Mouse (Mus musculus) gastrocnemius, postnatal 36 days (tissue): ENCODE measurements at regions not wholly inside any gene's neighbourhood (a gene's known extent, or its start where the extent isn't known, plus 50 kb on each side); places are given as distances from the start of the nearest gene placed in this dataset.

Source experiments
- DNase-seq, 2 experiments: peaks; one replicate each; pipeline ENCODE4 v3.0.0; 2022
- intact Hi-C: fragments of 180-260 bp; cut with DNase I; formaldehyde crosslinking; loops from one replicate; pipeline ENCODE4 v1.15.1; 2025

- intact Hi-C loops: no loop called here
- DNase-seq: no peak
These were observed 105.3 kb upstream of the Ppp1r26 start for GRCm38 (mm10) chr2:28341304-28341703.

DNA sequence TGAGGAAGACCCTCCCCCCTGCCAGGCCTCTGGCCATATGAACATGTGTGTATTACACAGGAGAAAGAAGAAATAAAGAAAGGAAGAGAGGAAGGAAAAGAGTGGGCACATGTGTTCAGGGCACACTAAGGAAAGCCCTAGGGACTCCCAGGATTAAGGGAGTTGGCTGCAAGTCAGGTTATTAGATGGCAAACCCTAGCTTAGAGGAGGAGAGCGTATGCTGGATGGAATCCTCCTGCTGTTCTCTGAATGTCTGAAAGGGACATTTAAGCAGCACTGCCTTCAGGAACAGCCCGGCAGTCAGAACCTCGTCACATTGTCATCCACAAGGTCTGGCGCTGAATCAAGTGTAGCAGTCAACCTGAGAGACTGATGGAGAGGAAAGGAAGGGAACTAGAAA lies 98.1 kb upstream of the Ppp1r26 start:
- intact Hi-C loops: no loop called here
- DNase-seq: no peak

DNA sequence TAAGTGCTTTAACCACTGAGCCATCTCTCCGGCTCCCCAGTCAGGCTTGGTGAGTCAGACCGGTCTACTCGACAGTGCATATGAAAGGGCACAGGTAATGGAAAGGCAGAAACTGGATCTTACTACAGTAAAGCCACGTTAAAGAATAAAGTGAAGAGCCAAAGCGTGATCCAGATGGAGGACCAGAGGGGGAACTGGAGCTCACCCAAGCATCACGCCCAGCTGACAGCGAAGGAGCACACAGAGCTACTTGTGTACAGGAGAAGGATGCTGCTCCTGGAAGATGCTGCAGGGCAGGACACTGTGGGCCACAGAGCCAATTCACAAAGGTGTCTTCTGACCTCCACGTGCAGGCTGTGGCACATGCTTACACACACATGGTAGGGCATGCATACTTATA lies 96.7 kb upstream of the Ppp1r26 start:
- DNase-seq: no peak
- intact Hi-C loops: no loop called here

- intact Hi-C loops: no loop called here
- DNase-seq: no peak
These were observed 95.2 kb upstream of the Ppp1r26 start for GRCm38 (mm10) chr2:28351445-28351844.

GRCm38 (mm10) chr2:28352903-28353302 lies 93.7 kb upstream of the Ppp1r26 start:
- intact Hi-C loops: no loop called here
- DNase-seq: no peak

- intact Hi-C loops: no loop called here
- no peak for DNase-seq
These were observed 84.4 kb upstream of the Ppp1r26 start for GRCm38 (mm10) chr2:28362199-28362598.

DNA sequence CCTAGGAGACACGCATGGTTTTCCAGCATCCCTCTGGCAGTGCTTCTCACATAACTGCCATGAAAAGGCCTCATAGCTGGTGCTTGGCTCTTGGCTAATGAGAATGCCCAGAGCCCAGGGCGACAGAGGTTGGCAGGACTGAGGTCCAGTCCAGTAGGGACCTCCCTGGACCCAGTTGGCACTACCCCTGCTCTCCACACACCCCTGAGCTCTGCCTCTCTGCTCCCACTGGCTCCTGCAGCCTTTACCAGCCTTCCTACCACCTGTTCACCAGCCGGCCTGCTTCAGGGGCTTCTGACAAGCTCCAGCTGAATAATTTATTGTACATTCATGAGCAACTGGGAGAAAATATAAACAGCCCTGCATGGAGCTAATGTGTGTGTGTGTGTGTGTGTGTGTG lies 82.0 kb upstream of the Ppp1r26 start:
- intact Hi-C loops: loop anchor here (5.0 kb wide), 1 partner anchor 57 kb away; no protein-coding TSS in a partner anchor
- DNase-seq: no peak

DNA sequence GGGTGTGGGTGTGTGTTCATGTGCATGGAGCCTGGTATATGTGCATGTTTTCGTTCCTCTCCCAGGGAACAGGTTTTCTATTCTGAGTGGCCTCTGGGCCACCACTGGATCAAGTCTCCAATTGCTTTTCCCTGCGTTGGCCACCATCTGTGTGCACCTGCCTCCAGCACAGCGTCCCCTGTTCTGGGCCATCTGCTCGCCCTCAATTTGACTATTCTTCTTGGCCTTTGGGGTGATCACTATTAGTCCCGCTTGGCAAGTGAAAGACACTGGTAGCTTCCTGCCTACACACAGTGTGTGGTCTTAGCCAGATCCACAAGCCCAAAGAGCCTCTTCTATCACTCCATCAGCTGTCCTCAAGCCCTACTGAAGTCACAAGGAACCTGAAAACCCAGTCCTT lies 80.8 kb upstream of the Ppp1r26 start:
- intact Hi-C loops: loop anchor here (5.0 kb wide), 1 partner anchor 58 kb away; no protein-coding TSS in a partner anchor
- DNase-seq: no peak

GRCm38 (mm10) chr2:28374838-28375237 lies 71.8 kb upstream of the Ppp1r26 start:
- DNase-seq: peak in 1 of 2 experiments; percentile 42
- intact Hi-C loops: loop anchor here (2.0 to 10.0 kb wide), 3 partner anchors 42 to 390 kb away; no protein-coding TSS in a partner anchor

GRCm38 (mm10) chr2:28377948-28378822 lies 68.4 kb upstream of the Ppp1r26 start:
- no peak for DNase-seq
- intact Hi-C loops: loop anchor here (10.0 kb wide), 1 partner anchor 393 kb away; no protein-coding TSS in a partner anchor

DNA sequence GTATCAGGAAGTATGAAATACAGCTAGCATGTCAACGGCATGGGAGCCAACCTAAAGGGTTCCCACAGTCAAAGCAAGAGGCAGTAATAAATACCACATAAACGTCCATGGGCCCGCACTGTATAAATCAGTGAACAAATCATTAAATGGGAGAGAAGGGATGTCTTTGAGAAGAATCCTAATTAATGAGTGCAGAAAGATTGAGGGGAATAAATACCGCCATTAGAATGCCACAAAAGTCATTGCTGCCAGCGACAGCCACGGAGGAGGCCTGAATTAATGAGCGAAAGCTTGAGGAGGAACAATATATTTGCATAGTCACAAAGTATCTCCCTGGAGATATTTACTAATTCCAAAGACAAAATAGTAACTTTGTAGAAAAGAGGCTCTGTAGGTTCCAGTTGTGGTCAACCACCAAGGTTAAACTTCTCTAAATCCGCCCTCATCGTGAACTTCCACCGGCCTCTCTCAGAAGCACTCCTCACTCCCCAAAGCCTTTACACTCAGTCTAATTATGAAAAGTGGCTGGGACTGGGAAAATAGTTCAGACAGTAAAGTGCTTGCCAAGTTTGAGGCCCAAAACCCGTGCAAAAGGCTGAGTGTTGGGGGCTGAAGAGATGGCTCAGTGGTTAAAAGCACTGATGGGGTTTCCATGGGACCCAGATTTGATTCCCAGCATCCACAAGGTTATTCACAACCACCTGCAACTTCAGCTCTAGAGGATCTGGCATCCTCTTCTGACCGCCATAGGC lies 64.4 kb upstream of the Ppp1r26 start:
- intact Hi-C loops: no loop called here
- DNase-seq: no peak

DNA sequence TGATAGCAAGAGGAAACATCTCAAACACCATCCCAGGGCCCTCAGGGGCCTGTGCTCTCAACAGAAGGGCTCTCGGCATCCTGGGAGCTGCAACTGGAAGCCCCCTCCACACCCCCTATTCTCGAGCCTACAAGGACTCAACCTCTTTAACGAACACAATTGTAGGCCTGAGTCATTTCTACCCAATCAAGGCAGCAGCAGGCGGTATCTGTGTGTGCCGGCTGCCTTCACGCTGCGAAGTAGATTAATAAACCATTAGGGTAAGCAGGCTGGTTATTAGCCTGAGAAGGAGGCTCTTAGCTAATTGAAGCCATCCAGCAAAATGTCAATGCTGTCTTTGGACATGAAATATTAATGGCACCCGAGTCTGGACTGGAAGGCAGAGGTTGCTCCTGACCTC lies 61.7 kb upstream of the Ppp1r26 start:
- no peak for DNase-seq
- intact Hi-C loops: no loop called here

GRCm38 (mm10) chr2:28386784-28387183 lies 59.8 kb upstream of the Ppp1r26 start:
- DNase-seq: no peak
- intact Hi-C loops: no loop called here

DNA sequence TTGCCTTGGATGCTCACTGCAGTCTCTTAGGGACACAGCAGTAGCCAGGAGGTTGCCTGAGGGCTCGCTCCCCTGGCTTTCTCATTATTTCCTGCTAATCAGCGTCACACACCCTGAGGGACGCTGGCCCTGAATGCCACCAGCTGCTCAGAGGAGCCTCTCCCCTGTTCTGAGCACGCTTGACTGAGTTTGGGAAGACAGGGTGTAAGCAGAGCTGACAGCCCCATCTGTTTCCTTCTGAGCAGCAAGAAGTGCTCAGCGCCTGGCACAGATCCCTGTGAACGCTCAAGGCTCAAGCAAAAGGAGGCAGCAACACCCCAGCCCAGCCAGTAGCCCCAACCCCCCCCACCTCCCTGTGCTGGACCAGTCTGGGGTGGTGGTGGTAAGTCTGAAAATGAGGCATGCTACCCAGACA lies 59.2 kb upstream of the Ppp1r26 start:
- no peak for DNase-seq
- intact Hi-C loops: no loop called here

DNA sequence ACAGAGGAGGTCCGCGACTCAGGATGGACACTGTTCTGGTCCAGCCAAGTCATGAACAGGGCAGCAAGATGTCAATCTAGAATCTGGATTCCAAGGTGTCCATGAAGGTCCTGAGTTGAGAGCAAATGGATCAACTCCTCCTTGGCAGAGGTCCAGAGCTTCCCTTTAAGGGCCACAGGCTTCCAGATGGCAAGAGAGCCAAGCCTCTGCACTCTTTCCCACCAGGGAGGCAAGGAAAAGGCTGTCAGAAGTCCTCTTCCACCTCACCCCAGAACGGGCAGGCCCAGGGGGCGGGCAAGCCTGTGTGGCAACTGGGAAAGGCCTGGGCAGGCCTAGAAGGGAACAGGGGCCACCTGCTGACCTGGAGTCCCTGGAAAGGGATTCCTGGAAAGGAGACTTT lies 58.7 kb upstream of the Ppp1r26 start:
- DNase-seq: no peak
- intact Hi-C loops: no loop called here

- no peak for DNase-seq
- intact Hi-C loops: no loop called here
These were observed 56.9 kb upstream of the Ppp1r26 start for GRCm38 (mm10) chr2:28389703-28390102.

- intact Hi-C loops: no loop called here
- DNase-seq: no peak
These were observed 51.2 kb upstream of the Ppp1r26 start for GRCm38 (mm10) chr2:28395391-28395790.
